Mouse (Mus musculus) limb, embryonic 14.5 days (tissue): ENCODE data around the gene Zfp831. TPM values are rescaled to one million over a fixed set of nuclear protein-coding genes. Genes with fewer than 3 reads are reported as not detected.

Source experiments
- ATAC-seq: fragments of 200-750 bp; cut with Nextera tagmentation; 2 replicates; pipeline ENCODE4 v1.8.0; 2017; ENCODE audit warnings: low read depth, moderate number of reproducible peaks, moderate TSS enrichment; ENCODE audit not compliant: low FRiP score
- DNase-seq: peaks from one replicate; pipeline ENCODE4 v3.0.0-alpha.2; 2015; ENCODE audit warnings: low spot score
- H3K27ac ChIP-seq: fragments of 300-500 bp; sonication (generic); replicated peaks from 2 replicates; pipeline ENCODE4 v1.5.1; 2014; ENCODE audit warnings: low read depth, mild to moderate bottlenecking, low read length, moderate library complexity, mixed read lengths
- H3K27me3 ChIP-seq: fragments of 300-500 bp; sonication (generic); 2 replicates; pipeline ENCODE4 v1.6.1; 2014; ENCODE audit warnings: low read length, mixed read lengths; ENCODE audit not compliant: control insufficient read depth, insufficient read depth
- H3K36me3 ChIP-seq: fragments of 300-500 bp; sonication (generic); 2 replicates; pipeline ENCODE4 v1.6.1; 2014; ENCODE audit warnings: mild to moderate bottlenecking, low read length, moderate library complexity, mixed read lengths; ENCODE audit not compliant: control insufficient read depth, insufficient read depth
- H3K4me1 ChIP-seq: fragments of 300-500 bp; sonication (generic); 2 replicates; pipeline ENCODE4 v1.6.1; 2014; ENCODE audit warnings: antibody characterized with exemption, low read length, mixed read lengths; ENCODE audit not compliant: control insufficient read depth, insufficient read depth
- H3K4me2 ChIP-seq: fragments of 300-500 bp; sonication (generic); replicated peaks from 2 replicates; pipeline ENCODE4 v1.6.1; 2014; ENCODE audit warnings: low read depth, mild to moderate bottlenecking, low read length, moderate library complexity; ENCODE audit not compliant: severe bottlenecking
- H3K4me3 ChIP-seq: fragments of 300-500 bp; sonication (generic); replicated peaks from 2 replicates; pipeline ENCODE4 v1.5.1; 2014; ENCODE audit warnings: low read length
- H3K9ac ChIP-seq: fragments of 300-500 bp; sonication (generic); 2 replicates; pipeline ENCODE4 v1.6.1; 2014; ENCODE audit warnings: mild to moderate bottlenecking, low read depth, low read length, moderate library complexity; ENCODE audit not compliant: severe bottlenecking
- H3K9me3 ChIP-seq: fragments of 300-500 bp; sonication (generic); 2 replicates; pipeline ENCODE4 v1.6.1; 2016; ENCODE audit warnings: low read length; ENCODE audit not compliant: control insufficient read depth
- POLR2A ChIP-seq: fragments of 200-500 bp; IDR thresholded peaks from 2 replicates; pipeline ENCODE4 v1.8.0; 2012; ENCODE audit warnings: inconsistent platforms, mild to moderate bottlenecking, moderate library complexity, borderline replicate concordance; ENCODE audit not compliant: insufficient read depth, insufficient read length; ENCODE audit errors: extremely low read depth
- WGBS: fragments of 180-500 bp; shearing (Covaris S2); extraction: QIAGEN DNeasy Blood & Tissue Kit; methylation state at CpG from one replicate; pipeline ENCODE4 v1.1.7; 2014; 5-methylcytosine and 5-hydroxymethylcytosine counted together
- polyA plus RNA-seq, 2 experiments: library from polyadenylated mRNA; depleted of rRNA in 1 of 2; stranded (reverse) in 1 of 2; unstranded in 1 of 2; fragments of >200 nt; fragmentation: Nextera tagmentation in 1 of 2; extraction: Ambion mirVana in 1 of 2; gene quantifications; 2 replicates each; pipeline versions ENCODE4 v1.2.1 to v1.2.3; 2012 to 2014

Gene Zfp831
- polyA plus RNA-seq, 2 experiments, result 0.03 to 0.04 TPM

GRCm38 (mm10) chr2:174727114-174727823 is 83.9 kb downstream of the Zfp831 start:
- Histone ChIP-seq H3K4me1 (peaks cover 7% of the 10 kb centered on the region), H3K36me3 (no peaks in the 10 kb centered on the region), H3K4me2 (no peak overlapping the region), H3K9ac (no peak overlapping the region), H3K27me3 (no peaks in the 10 kb centered on the region), H3K9me3 (no peaks in the 10 kb centered on the region), H3K4me3 (no peak overlapping the region), H3K27ac (no peak overlapping the region)
- WGBS, result 35% methylated on average over 10 of the region's 10 CpGs
- DNase-seq (peak; percentile 6), ATAC-seq (no peak)
- TF ChIP-seq POLR2A, result no peak

- H3K27ac ChIP-seq, result no peak overlapping the region
- ATAC-seq (no peak), DNase-seq (no peak)
- H3K4me3 ChIP-seq, result no peak overlapping the region
- no peaks in the 10 kb centered on the region for H3K27me3 ChIP-seq
- no peaks in the 10 kb centered on the region for H3K36me3 ChIP-seq
- H3K4me2 ChIP-seq, result no peak overlapping the region
- WGBS, result 85% methylated on average over 5 of the region's 5 CpGs
- H3K9ac ChIP-seq, result no peak overlapping the region
- TF ChIP-seq POLR2A, result no peak
- H3K4me1 ChIP-seq, result peaks cover 6% of the 10 kb centered on the region
- H3K9me3 ChIP-seq, result no peaks in the 10 kb centered on the region
Measured at GRCm38 (mm10) chr2:174731939-174732338, 88.6 kb downstream of the Zfp831 start.

GRCm38 (mm10) chr2:174735270-174735669 is 91.9 kb downstream of the Zfp831 start:
- DNase-seq (no peak), ATAC-seq (no peak)
- WGBS, result 100% methylated on average over 1 of the region's 1 CpGs
- H3K9ac ChIP-seq, result no peak overlapping the region
- no peak overlapping the region for H3K4me3 ChIP-seq
- H3K9me3 ChIP-seq, result no peaks in the 10 kb centered on the region
- no peaks in the 10 kb centered on the region for H3K36me3 ChIP-seq
- H3K27me3 ChIP-seq, result no peaks in the 10 kb centered on the region
- H3K27ac ChIP-seq, result no peak overlapping the region
- H3K4me2 ChIP-seq, result no peak overlapping the region
- H3K4me1 ChIP-seq, result no peaks in the 10 kb centered on the region
- TF ChIP-seq POLR2A, result no peak

- DNase-seq, result no peak
- no peak overlapping the region for H3K9ac ChIP-seq
- WGBS, result 82% methylated on average over 1 of the region's 1 CpGs
- no peak overlapping the region for H3K4me2 ChIP-seq
- ATAC-seq, result no peak
- H3K36me3 ChIP-seq, result no peaks in the 10 kb centered on the region
- H3K27me3 ChIP-seq, result no peaks in the 10 kb centered on the region
- H3K4me3 ChIP-seq, result no peak overlapping the region
- H3K4me1 ChIP-seq, result no peaks in the 10 kb centered on the region
- no peak overlapping the region for H3K27ac ChIP-seq
- no peak for TF ChIP-seq POLR2A
- no peaks in the 10 kb centered on the region for H3K9me3 ChIP-seq
Measured at GRCm38 (mm10) chr2:174747182-174747581, 103.8 kb downstream of the Zfp831 start.

- no peak for TF ChIP-seq POLR2A
- ATAC-seq (no peak), DNase-seq (no peak)
- 0 out of 2 replicates have a peak, but pooled peaks cover 3% of the 10 kb centered on the region for H3K4me1 ChIP-seq
- H3K36me3 ChIP-seq, result no peaks in the 10 kb centered on the region
- H3K9me3 ChIP-seq, result no peaks in the 10 kb centered on the region
- no peak overlapping the region for H3K4me2 ChIP-seq
- WGBS, result 73% methylated on average over 8 of the region's 8 CpGs
- no peak overlapping the region for H3K4me3 ChIP-seq
- H3K9ac ChIP-seq, result no peak overlapping the region
- no peak overlapping the region for H3K27ac ChIP-seq
- no peaks in the 10 kb centered on the region for H3K27me3 ChIP-seq
Measured at GRCm38 (mm10) chr2:174748381-174748780, 105.0 kb downstream of the Zfp831 start.
